Mouse (Mus musculus) lung, postnatal 0 days (tissue): Measurements from ENCODE around the gene Eif4g3. TPM values are rescaled to one million over a fixed set of nuclear protein-coding genes. Genes with fewer than 3 reads are reported as not detected.
"Not testable (repeated sequence)": the region's sequence is repeated elsewhere in the genome, so short reads cannot be mapped to it uniquely, and the experiment has no call there.

Experiments
- ATAC-seq: fragments of 200-750 bp; cut with Nextera tagmentation; 2 replicates; pipeline ENCODE4 v1.8.0; 2017; ENCODE audit warnings: moderate library complexity
- DNase-seq: peaks from one replicate; pipeline ENCODE4 v3.0.0-alpha.2; 2016; ENCODE audit warnings: low spot score
- H3K27ac ChIP-seq: fragments of 300-500 bp; sonication (generic); 2 replicates; pipeline ENCODE4 v1.5.1; 2014; ENCODE audit warnings: antibody characterized with exemption, mild to moderate bottlenecking, low read length, mixed read lengths
- H3K27me3 ChIP-seq: fragments of 300-500 bp; sonication (generic); replicated peaks from 2 replicates; pipeline ENCODE4 v1.6.1; 2014; ENCODE audit warnings: low read length, mixed read lengths; ENCODE audit not compliant: insufficient read depth
- H3K36me3 ChIP-seq: fragments of 300-500 bp; sonication (generic); 2 replicates; pipeline ENCODE4 v1.6.1; 2014; ENCODE audit warnings: low read length, mixed read lengths; ENCODE audit not compliant: insufficient read depth
- H3K4me1 ChIP-seq: fragments of 300-500 bp; sonication (generic); 2 replicates; pipeline ENCODE4 v1.6.1; 2014; ENCODE audit warnings: antibody characterized with exemption, low read depth, low read length, mixed read lengths; ENCODE audit not compliant: insufficient read depth
- H3K4me2 ChIP-seq: fragments of 300-500 bp; sonication (generic); replicated peaks from 2 replicates; pipeline ENCODE4 v1.6.1; 2014; ENCODE audit warnings: low read depth, mild to moderate bottlenecking, low read length, moderate library complexity, mixed read lengths
- H3K4me3 ChIP-seq: fragments of 300-500 bp; sonication (generic); 2 replicates; pipeline ENCODE4 v1.5.1; 2014; ENCODE audit warnings: low read depth, low read length
- H3K9ac ChIP-seq: fragments of 300-500 bp; sonication (generic); replicated peaks from 2 replicates; pipeline ENCODE4 v1.6.1; 2014; ENCODE audit warnings: low read depth, mild to moderate bottlenecking
- H3K9me3 ChIP-seq: fragments of 300-500 bp; sonication (generic); 2 replicates; pipeline ENCODE4 v1.6.1; 2016; ENCODE audit warnings: low read length, mixed read lengths
- CTCF ChIP-seq: IDR thresholded peaks from 2 replicates; pipeline ENCODE4 v1.5.1; 2016; ENCODE audit warnings: antibody characterized with exemption, mild to moderate bottlenecking
- EP300 ChIP-seq: IDR thresholded peaks from 2 replicates; pipeline ENCODE4 v1.6.1; 2016; ENCODE audit warnings: antibody characterized with exemption, mild to moderate bottlenecking, control low read depth
- WGBS: fragments of 180-500 bp; shearing (Covaris S2); extraction: QIAGEN DNeasy Blood & Tissue Kit; methylation state at CpG from one replicate; pipeline ENCODE4 v1.1.7; 2014; 5-methylcytosine and 5-hydroxymethylcytosine counted together
- polyA plus RNA-seq: library from polyadenylated mRNA; unstranded; fragments of >200 nt; fragmentation: Nextera tagmentation; extraction: Ambion mirVana; gene quantifications from 2 replicates; pipeline ENCODE4 v1.2.1, GENCODE M21; 2015

The Eif4g3 gene
- polyA plus RNA-seq, 1 experiment from 2014 or later: 17.2 TPM

GRCm38 (mm10) chr4:137963881-137964584 is 28.8 kb upstream of the Eif4g3 start:
- no peaks in the 10 kb centered on the region for H3K4me1 ChIP-seq
- no peaks in the 10 kb centered on the region for H3K27me3 ChIP-seq
- H3K4me3 ChIP-seq: no peak overlapping the region
- no peaks in the 10 kb centered on the region for H3K9me3 ChIP-seq
- H3K36me3 ChIP-seq: peaks cover 17% of the 10 kb centered on the region
- H3K9ac ChIP-seq: no peak overlapping the region
- ATAC-seq: peak; percentile 42
- 67% methylated on average over 9 of the region's 9 CpGs for WGBS
- no peak overlapping the region for H3K4me2 ChIP-seq
- TF ChIP-seq CTCF (peak; percentile 83), EP300 (no peak)
- no peak overlapping the region for H3K27ac ChIP-seq
- peak; percentile 86 for DNase-seq

DNA sequence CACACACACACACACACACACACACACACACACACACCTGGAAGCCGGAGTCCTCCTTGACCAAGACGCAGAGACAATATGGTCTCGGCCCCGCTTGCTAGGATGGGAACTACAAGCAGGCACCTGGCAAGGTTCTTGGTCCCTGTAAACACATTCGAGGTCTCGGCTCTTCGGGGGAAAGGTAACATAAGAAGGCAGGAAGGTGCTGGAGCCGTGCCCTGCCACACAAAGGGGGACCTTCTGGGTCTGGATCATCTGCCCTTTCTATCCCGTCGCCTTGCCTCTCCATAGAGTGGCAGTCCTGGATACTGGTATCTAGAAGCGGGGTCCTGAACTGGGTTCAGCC is 28.3 kb upstream of the Eif4g3 start:
- Histone ChIP-seq H3K36me3 (peaks cover 11% of the 10 kb centered on the region), H3K27me3 (no peaks in the 10 kb centered on the region), H3K4me1 (no peaks in the 10 kb centered on the region), H3K4me3 (no peak overlapping the region), H3K9ac (no peak overlapping the region), H3K4me2 (no peak overlapping the region), H3K27ac (no peak overlapping the region), H3K9me3 (no peaks in the 10 kb centered on the region)
- DNase-seq: no peak
- WGBS: 94% methylated on average over 11 of the region's 11 CpGs
- ATAC-seq: no peak
- TF ChIP-seq EP300: no peak
- TF ChIP-seq CTCF: no peak

GRCm38 (mm10) chr4:137968203-137968602 is 24.6 kb upstream of the Eif4g3 start:
- no peak overlapping the region for H3K4me3 ChIP-seq
- no peak overlapping the region for H3K4me2 ChIP-seq
- WGBS: 10% methylated on average over 9 of the region's 9 CpGs
- no peak for TF ChIP-seq EP300
- peak; percentile 99 for TF ChIP-seq CTCF
- no peaks in the 10 kb centered on the region for H3K9me3 ChIP-seq
- no peak overlapping the region for H3K9ac ChIP-seq
- no peaks in the 10 kb centered on the region for H3K36me3 ChIP-seq
- no peaks in the 10 kb centered on the region for H3K4me1 ChIP-seq
- peak; percentile 91 for DNase-seq
- peak; percentile 74 for ATAC-seq
- H3K27me3 ChIP-seq: no peaks in the 10 kb centered on the region
- H3K27ac ChIP-seq: no peak overlapping the region

DNA sequence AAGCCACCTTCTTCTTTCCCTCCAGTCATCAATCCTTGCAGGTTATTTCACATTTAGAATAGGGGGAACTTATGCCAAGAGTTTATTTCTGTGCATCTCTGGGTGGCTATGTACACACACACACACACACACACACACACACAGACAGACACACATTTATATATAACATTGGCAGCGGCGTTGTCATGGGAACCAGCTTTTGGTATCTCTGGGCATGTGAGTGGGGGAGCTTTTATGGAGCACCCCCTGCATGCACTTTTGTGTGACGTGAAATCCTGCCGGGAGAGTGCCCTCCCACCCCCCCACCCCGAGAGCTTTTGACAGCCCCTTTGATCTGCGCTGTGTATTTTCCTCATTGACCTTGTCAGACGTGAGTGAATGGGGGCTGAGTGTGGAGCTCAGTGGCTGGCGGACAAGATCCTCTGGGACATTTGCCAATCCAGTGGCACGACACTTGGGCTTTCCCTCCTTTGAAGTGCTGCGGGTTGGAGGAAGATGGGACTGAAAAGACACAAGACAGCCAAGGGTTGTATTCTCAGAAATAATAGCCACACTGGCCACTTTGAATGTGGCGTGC is 22.1 kb upstream of the Eif4g3 start:
- not testable (repeated sequence) for H3K4me3 ChIP-seq, H3K4me2 ChIP-seq, DNase-seq, H3K36me3 ChIP-seq, H3K4me1 ChIP-seq, H3K27ac ChIP-seq, H3K9me3 ChIP-seq, H3K27me3 ChIP-seq, H3K9ac ChIP-seq
- WGBS: no CpG with 5 or more reads among the region's 11 CpGs
- peak; percentile 30 for ATAC-seq

GRCm38 (mm10) chr4:137974856-137975432 is 17.9 kb upstream of the Eif4g3 start:
- not testable (repeated sequence) for H3K27me3 ChIP-seq, H3K4me2 ChIP-seq, H3K9ac ChIP-seq, DNase-seq, H3K27ac ChIP-seq, H3K36me3 ChIP-seq, H3K9me3 ChIP-seq, H3K4me1 ChIP-seq, H3K4me3 ChIP-seq
- WGBS: no CpG with 5 or more reads among the region's 11 CpGs
- peak; percentile 25 for ATAC-seq

DNA sequence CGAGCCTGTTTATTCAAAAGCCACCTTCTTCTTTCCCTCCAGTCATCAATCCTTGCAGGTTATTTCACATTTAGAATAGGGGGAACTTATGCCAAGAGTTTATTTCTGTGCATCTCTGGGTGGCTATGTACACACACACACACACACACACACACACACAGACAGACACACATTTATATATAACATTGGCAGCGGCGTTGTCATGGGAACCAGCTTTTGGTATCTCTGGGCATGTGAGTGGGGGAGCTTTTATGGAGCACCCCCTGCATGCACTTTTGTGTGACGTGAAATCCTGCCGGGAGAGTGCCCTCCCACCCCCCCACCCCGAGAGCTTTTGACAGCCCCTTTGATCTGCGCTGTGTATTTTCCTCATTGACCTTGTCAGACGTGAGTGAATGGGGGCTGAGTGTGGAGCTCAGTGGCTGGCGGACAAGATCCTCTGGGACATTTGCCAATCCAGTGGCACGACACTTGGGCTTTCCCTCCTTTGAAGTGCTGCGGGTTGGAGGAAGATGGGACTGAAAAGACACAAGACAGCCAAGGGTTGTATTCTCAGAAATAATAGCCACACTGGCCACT is 13.7 kb upstream of the Eif4g3 start:
- no CpG with 5 or more reads among the region's 11 CpGs for WGBS
- H3K4me1 ChIP-seq, H3K9ac ChIP-seq, H3K9me3 ChIP-seq, H3K4me2 ChIP-seq, H3K27me3 ChIP-seq, DNase-seq, H3K36me3 ChIP-seq, H3K4me3 ChIP-seq, H3K27ac ChIP-seq: not testable (repeated sequence)
- ATAC-seq: peak; percentile 28; the same call in 1 of the 2 replicates
